Mouse (Mus musculus) heart, embryonic 13.5 days (tissue): Measurements from ENCODE around the gene Fmod. TPM values are rescaled to one million over a fixed set of nuclear protein-coding genes. Genes with fewer than 3 reads are reported as not detected.
A peak's percentile ranks its signal among the peaks of the same experiment; 100 is the strongest.

ENCODE experiments used
- ATAC-seq: fragments of 200-750 bp; cut with Nextera tagmentation; 2 replicates; pipeline ENCODE4 v1.8.0; 2017; ENCODE audit warnings: moderate TSS enrichment; ENCODE audit not compliant: insufficient number of reproducible peaks, low FRiP score, low TSS enrichment; ENCODE audit errors: extremely low read depth
- H3K27ac ChIP-seq: fragments of 300-500 bp; sonication (generic); replicated peaks from 2 replicates; pipeline ENCODE4 v1.5.1; 2015; ENCODE audit warnings: moderate library complexity, mild to moderate bottlenecking, inconsistent platforms
- H3K27me3 ChIP-seq: fragments of 300-500 bp; sonication (generic); replicated peaks from 2 replicates; pipeline ENCODE4 v1.6.1; 2015; ENCODE audit warnings: mild to moderate bottlenecking, inconsistent platforms
- H3K36me3 ChIP-seq: fragments of 300-500 bp; sonication (generic); 2 replicates; pipeline ENCODE4 v1.6.1; 2015; ENCODE audit warnings: mild to moderate bottlenecking, inconsistent platforms
- H3K4me1 ChIP-seq: fragments of 300-500 bp; sonication (generic); 2 replicates; pipeline ENCODE4 v1.6.1; 2015; ENCODE audit warnings: inconsistent platforms
- H3K4me2 ChIP-seq: fragments of 300-500 bp; sonication (generic); 2 replicates; pipeline ENCODE4 v1.6.1; 2015; ENCODE audit warnings: inconsistent platforms, mild to moderate bottlenecking, moderate library complexity
- H3K4me3 ChIP-seq: fragments of 300-500 bp; sonication (generic); 2 replicates; pipeline ENCODE4 v1.5.1; 2015; ENCODE audit warnings: moderate library complexity, mild to moderate bottlenecking, inconsistent platforms
- H3K9ac ChIP-seq: fragments of 300-500 bp; sonication (generic); 2 replicates; pipeline ENCODE4 v1.6.1; 2015; ENCODE audit warnings: inconsistent platforms, mild to moderate bottlenecking, moderate library complexity
- H3K9me3 ChIP-seq: fragments of 300-500 bp; sonication (generic); 2 replicates; pipeline ENCODE4 v1.6.1; 2016; ENCODE audit warnings: inconsistent platforms
- WGBS: fragments of 180-500 bp; shearing (Covaris S2); methylation state at CpG from one replicate; pipeline ENCODE4 v1.1.7; 2015; ENCODE audit warnings: mixed read lengths; 5-methylcytosine and 5-hydroxymethylcytosine counted together
- polyA plus RNA-seq: library from polyadenylated mRNA; unstranded; fragments of >200 nt; fragmentation: Nextera tagmentation; extraction: Ambion mirVana; gene quantifications from 2 replicates; pipeline ENCODE4 v1.2.1, GENCODE M21; 2015

Gene Fmod
- polyA plus RNA-seq, 1 experiment from 2014 or later = 26.3 TPM

DNA sequence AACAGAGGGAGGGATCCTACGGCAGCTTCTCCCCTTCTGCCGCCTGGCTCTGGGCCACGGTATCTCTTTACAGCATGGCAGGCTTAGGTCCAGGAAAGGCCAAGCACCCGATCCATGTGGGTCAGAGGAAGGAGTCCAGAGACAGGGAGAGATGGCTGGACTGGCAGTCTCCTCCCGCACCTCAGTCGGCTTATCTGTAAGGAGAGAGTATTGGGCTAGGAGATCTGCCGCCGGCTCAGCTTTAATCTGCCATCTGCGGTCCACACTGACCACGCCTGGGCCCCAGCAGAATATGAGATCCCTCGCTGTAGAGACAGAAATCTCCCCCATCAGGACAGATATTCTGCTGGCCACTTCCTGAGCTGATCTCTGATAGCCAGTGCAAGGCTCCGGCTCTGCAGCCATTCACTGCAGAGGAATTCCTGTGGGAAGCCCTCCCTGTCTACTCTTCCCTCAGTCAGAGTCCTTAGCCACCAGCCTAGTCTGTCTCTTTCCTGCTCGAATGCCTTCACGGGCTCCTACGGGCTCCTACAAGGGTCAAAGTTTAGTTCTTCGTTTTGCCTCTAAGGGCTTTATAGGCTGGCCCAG, 49.9 kb downstream of the Fmod start:
- Histone ChIP-seq H3K27ac (peak overlapping the region; percentile 76), H3K4me3 (peak overlapping the region; percentile 27), H3K4me2 (peak overlapping the region; percentile 57), H3K36me3 (no peaks in the 10 kb centered on the region), H3K27me3 (no peaks in the 10 kb centered on the region), H3K9ac (peak overlapping the region; percentile 73), H3K4me1 (peaks cover 54% of the 10 kb centered on the region), H3K9me3 (no peaks in the 10 kb centered on the region)
- ATAC-seq = no peak; the same call in 1 of the 2 replicates
- WGBS = 7% methylated on average over 16 of the region's 16 CpGs

- ATAC-seq = no peak
- Histone ChIP-seq H3K9me3 (no peaks in the 10 kb centered on the region), H3K4me3 (no peak overlapping the region), H3K9ac (no peak overlapping the region), H3K4me1 (peaks cover 51% of the 10 kb centered on the region), H3K27ac (no peak overlapping the region), H3K27me3 (no peaks in the 10 kb centered on the region), H3K4me2 (no peak overlapping the region), H3K36me3 (no peaks in the 10 kb centered on the region)
- WGBS = 80% methylated on average over 7 of the region's 7 CpGs
Measured at GRCm38 (mm10) chr1:134089074-134089473, 52.0 kb downstream of the Fmod start.

DNA sequence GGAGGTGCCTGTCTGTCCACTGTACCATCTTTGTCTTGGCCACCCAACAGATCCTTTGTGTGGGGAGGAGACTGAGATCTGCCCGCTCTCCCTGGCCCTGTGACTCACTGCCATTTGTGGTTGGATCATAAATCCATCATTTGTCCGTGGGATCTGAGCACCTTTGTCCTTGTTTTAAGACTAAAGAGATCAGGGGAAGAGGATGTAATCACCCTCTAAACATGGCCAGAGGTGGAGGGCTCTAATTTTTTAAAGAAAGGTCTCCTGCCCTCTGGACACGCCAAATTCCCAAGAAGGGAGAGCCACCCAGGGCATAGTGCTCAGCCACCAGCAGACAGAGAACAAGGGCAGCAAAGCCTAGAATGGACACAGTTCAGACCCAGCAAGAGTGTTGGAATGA, 54.8 kb downstream of the Fmod start:
- Histone ChIP-seq H3K36me3 (no peaks in the 10 kb centered on the region), H3K4me2 (no peak overlapping the region; the same call in 1 of the 2 replicates), H3K9me3 (no peaks in the 10 kb centered on the region), H3K27ac (peak overlapping the region; percentile 97), H3K4me3 (no peak overlapping the region), H3K4me1 (peaks cover 59% of the 10 kb centered on the region), H3K27me3 (no peaks in the 10 kb centered on the region), H3K9ac (peak overlapping the region; percentile 78; the same call in 1 of the 2 replicates)
- 81% methylated on average over 3 of the region's 3 CpGs for WGBS
- no peak for ATAC-seq

- Histone ChIP-seq H3K27me3 (no peaks in the 10 kb centered on the region), H3K4me3 (peak overlapping the region; percentile 57), H3K9ac (peak overlapping the region; percentile 78), H3K4me2 (peak overlapping the region; percentile 90), H3K36me3 (no peaks in the 10 kb centered on the region), H3K27ac (peak overlapping the region; percentile 97), H3K4me1 (peaks cover 59% of the 10 kb centered on the region), H3K9me3 (no peaks in the 10 kb centered on the region)
- 12% methylated on average over 6 of the region's 6 CpGs for WGBS
- no peak for ATAC-seq
Measured at GRCm38 (mm10) chr1:134092368-134092767, 55.3 kb downstream of the Fmod start.

DNA sequence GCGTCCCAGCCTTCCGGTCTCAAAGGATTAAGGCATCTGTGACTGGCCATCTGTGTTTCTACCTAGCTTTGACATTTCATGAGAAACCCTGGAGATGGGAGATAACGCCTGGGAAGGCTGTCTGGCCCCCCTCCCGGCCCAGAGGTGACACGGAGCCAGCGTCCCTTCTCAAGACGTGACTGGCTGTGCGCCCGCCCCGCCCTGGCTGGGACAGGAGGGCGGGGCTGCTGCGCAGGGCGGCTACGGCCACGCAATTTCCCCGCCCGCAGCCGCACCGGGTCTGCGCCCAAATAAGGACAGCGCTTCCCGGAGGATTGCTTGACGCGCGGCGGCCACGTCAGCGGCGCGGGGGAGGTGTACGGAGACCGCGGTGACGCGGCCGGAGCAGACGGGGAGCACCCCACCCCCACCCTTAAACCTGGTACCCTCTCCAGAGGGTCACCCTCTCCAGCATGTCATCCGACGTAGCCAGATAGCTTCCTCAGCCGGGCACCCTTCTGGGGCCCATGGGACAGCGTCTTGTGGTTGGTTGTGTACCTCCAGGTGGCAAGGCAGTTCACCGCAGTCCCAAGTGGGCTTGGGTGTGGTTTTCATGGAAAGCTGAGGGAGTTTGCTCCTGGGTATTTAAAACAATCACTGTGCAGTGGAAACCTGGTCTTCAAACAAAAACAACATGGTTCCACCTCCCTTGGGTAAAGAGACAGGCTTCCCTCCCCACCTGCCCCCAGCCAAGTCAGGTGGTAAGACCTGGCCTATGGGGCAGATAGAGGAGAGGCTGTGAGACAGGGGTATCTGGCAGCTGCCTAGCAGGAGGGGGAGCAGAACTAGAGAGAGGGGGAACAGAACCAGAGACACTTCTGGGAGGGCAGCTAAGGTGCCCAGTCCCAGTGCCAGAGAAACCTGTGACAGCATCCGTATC, 56.1 kb downstream of the Fmod start:
- Histone ChIP-seq H3K4me2 (peak overlapping the region; percentile 90), H3K9ac (peak overlapping the region; percentile 83), H3K9me3 (no peaks in the 10 kb centered on the region), H3K27ac (peak overlapping the region; percentile 97), H3K4me3 (peak overlapping the region; percentile 57), H3K27me3 (no peaks in the 10 kb centered on the region), H3K36me3 (no peaks in the 10 kb centered on the region), H3K4me1 (peaks cover 61% of the 10 kb centered on the region)
- 2% methylated on average over 43 of the region's 43 CpGs for WGBS
- peak; percentile 95 for ATAC-seq

- ATAC-seq = no peak
- peak overlapping the region; percentile 90 for H3K4me2 ChIP-seq
- 61% methylated on average over 13 of the region's 13 CpGs for WGBS
- H3K27me3 ChIP-seq = no peaks in the 10 kb centered on the region
- no peaks in the 10 kb centered on the region for H3K36me3 ChIP-seq
- H3K9me3 ChIP-seq = no peaks in the 10 kb centered on the region
- H3K4me1 ChIP-seq = peaks cover 70% of the 10 kb centered on the region
- peak overlapping the region; percentile 57; the same call in 1 of the 2 replicates for H3K4me3 ChIP-seq
- H3K27ac ChIP-seq = peak overlapping the region; percentile 97
- peak overlapping the region; percentile 83 for H3K9ac ChIP-seq
Measured at GRCm38 (mm10) chr1:134093771-134094526, 56.9 kb downstream of the Fmod start.

DNA sequence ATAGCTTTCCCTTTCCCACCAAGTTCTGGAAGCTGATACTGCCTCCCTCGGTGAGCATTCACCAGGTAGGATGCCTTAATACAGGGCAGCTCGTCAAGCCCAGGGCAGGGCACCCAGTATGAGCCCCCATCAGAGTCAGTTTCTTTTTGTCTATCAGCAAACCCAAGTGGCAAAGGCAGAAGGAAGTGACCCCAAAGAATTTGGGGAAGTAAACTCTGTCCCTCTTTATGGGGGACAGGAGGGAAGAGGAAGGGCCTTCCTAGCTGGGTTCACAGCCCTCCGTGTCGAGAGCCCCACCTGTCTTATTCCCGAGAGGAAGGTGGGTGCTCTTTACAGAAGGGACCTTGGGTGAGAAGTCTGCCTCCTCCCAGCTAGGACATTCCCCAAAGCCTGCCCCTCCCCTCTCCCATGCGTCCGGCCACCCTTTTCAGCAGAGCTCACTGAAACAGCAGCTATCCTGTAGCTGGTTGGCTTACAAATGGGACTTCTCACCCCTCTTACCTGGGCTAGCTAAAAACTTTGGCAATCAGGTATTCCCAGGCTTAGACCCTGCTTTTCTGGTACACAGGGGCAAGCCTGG, 58.1 kb downstream of the Fmod start:
- no peaks in the 10 kb centered on the region for H3K27me3 ChIP-seq
- peaks cover 78% of the 10 kb centered on the region for H3K4me1 ChIP-seq
- H3K27ac ChIP-seq = no peak overlapping the region
- H3K4me2 ChIP-seq = no peak overlapping the region
- 59% methylated on average over 7 of the region's 7 CpGs for WGBS
- no peak for ATAC-seq
- H3K36me3 ChIP-seq = no peaks in the 10 kb centered on the region
- H3K9ac ChIP-seq = peak overlapping the region; percentile 6; the same call in 1 of the 2 replicates
- no peaks in the 10 kb centered on the region for H3K9me3 ChIP-seq
- no peak overlapping the region for H3K4me3 ChIP-seq

- Histone ChIP-seq H3K27me3 (no peaks in the 10 kb centered on the region), H3K27ac (peak overlapping the region; percentile 99), H3K36me3 (no peaks in the 10 kb centered on the region), H3K4me1 (peaks cover 84% of the 10 kb centered on the region), H3K9me3 (no peaks in the 10 kb centered on the region), H3K4me3 (no peak overlapping the region), H3K4me2 (no peak overlapping the region), H3K9ac (peak overlapping the region; percentile 66)
- ATAC-seq = no peak
- WGBS = 88% methylated on average over 4 of the region's 4 CpGs
Measured at GRCm38 (mm10) chr1:134095721-134096120, 58.7 kb downstream of the Fmod start.

- no peaks in the 10 kb centered on the region for H3K36me3 ChIP-seq
- 41% methylated on average over 14 of the region's 14 CpGs for WGBS
- ATAC-seq = no peak
Measured at GRCm38 (mm10) chr1:134096264-134096934, 59.3 kb downstream of the Fmod start.

GRCm38 (mm10) chr1:134097080-134097855, 60.2 kb downstream of the Fmod start:
- H3K27me3 ChIP-seq = no peaks in the 10 kb centered on the region
- no peaks in the 10 kb centered on the region for H3K9me3 ChIP-seq
- H3K27ac ChIP-seq = peak overlapping the region; percentile 99
- H3K4me1 ChIP-seq = peaks cover 83% of the 10 kb centered on the region
- no peak overlapping the region for H3K4me3 ChIP-seq
- peak overlapping the region; percentile 66 for H3K9ac ChIP-seq
- 78% methylated on average over 7 of the region's 7 CpGs for whole genome bisulfite sequencing
- no peaks in the 10 kb centered on the region for H3K36me3 ChIP-seq
- no peak for ATAC-seq
- H3K4me2 ChIP-seq = no peak overlapping the region

More at GRCm38 (mm10) chr1:134096264-134096934, 59.3 kb downstream of the Fmod start:
- no peak overlapping the region for H3K4me3 ChIP-seq
- no peaks in the 10 kb centered on the region for H3K9me3 ChIP-seq
- H3K4me1 ChIP-seq = peaks cover 90% of the 10 kb centered on the region
- peak overlapping the region; percentile 99 for H3K27ac ChIP-seq
- H3K4me2 ChIP-seq = peak overlapping the region; percentile 27; the same call in 1 of the 2 replicates
- no peaks in the 10 kb centered on the region for H3K27me3 ChIP-seq
- H3K9ac ChIP-seq = peak overlapping the region; percentile 66
